Mouse (Mus musculus) thymus, adult 2 months (tissue): Measurements from ENCODE around the gene Kansl1l. TPM values are rescaled to one million over a fixed set of nuclear protein-coding genes. Genes with fewer than 3 reads are reported as not detected.

ENCODE experiments used
- DNase-seq: peaks from one replicate; pipeline ENCODE4 v3.0.0; 2021
- H3K27ac ChIP-seq: fragments of 200-500 bp; 2 replicates; pipeline ENCODE4 v1.5.1; 2012; ENCODE audit warnings: low read length, control low read depth; ENCODE audit not compliant: control insufficient read depth, insufficient read depth
- H3K27me3 ChIP-seq: fragments of 200-500 bp; 2 replicates; pipeline ENCODE4 v1.6.1; 2012; ENCODE audit warnings: mild to moderate bottlenecking, low read length, moderate library complexity, mixed read lengths; ENCODE audit not compliant: control insufficient read depth, insufficient read depth
- H3K36me3 ChIP-seq: fragments of 200-500 bp; 2 replicates; pipeline ENCODE4 v1.6.1; 2012; ENCODE audit warnings: mild to moderate bottlenecking, low read length, moderate library complexity; ENCODE audit not compliant: control insufficient read depth, insufficient read depth
- H3K4me1 ChIP-seq: fragments of 200-500 bp; replicated peaks from 2 replicates; pipeline ENCODE4 v1.6.1; 2012; ENCODE audit warnings: low read length; ENCODE audit not compliant: control insufficient read depth, insufficient read depth
- H3K4me3 ChIP-seq: fragments of 200-500 bp; 2 replicates; pipeline ENCODE4 v1.5.1; 2012; ENCODE audit warnings: mild to moderate bottlenecking, low read length, control low read depth, moderate library complexity; ENCODE audit not compliant: control insufficient read depth, insufficient read depth
- CTCF ChIP-seq: fragments of 200-500 bp; IDR thresholded peaks from 2 replicates; pipeline ENCODE4 v1.5.1; 2012; ENCODE audit warnings: mild to moderate bottlenecking, control low read depth, low read length, moderate library complexity, borderline replicate concordance; ENCODE audit not compliant: control insufficient read depth, poor library complexity, insufficient read depth; ENCODE audit errors: extremely low read depth
- POLR2A ChIP-seq: fragments of 200-500 bp; IDR thresholded peaks from 2 replicates; pipeline ENCODE4 v1.6.1; 2012; ENCODE audit warnings: mild to moderate bottlenecking, low read length, control low read depth, moderate library complexity; ENCODE audit not compliant: control insufficient read depth, poor library complexity, insufficient read depth; ENCODE audit errors: extremely low read depth
- WGBS: fragments of 180-500 bp; shearing (Covaris S2); methylation state at CpG from one replicate; pipeline ENCODE4 v1.1.7; 2018; 5-methylcytosine and 5-hydroxymethylcytosine counted together
- polyA plus RNA-seq: library from polyadenylated mRNA; depleted of rRNA; stranded (reverse); fragments of >200 nt; gene quantifications from 2 replicates; pipeline ENCODE4 v1.2.3, GENCODE M21; 2012

Kansl1l gene
- polyA plus RNA-seq, 1 experiment, result 13.1 TPM

DNA sequence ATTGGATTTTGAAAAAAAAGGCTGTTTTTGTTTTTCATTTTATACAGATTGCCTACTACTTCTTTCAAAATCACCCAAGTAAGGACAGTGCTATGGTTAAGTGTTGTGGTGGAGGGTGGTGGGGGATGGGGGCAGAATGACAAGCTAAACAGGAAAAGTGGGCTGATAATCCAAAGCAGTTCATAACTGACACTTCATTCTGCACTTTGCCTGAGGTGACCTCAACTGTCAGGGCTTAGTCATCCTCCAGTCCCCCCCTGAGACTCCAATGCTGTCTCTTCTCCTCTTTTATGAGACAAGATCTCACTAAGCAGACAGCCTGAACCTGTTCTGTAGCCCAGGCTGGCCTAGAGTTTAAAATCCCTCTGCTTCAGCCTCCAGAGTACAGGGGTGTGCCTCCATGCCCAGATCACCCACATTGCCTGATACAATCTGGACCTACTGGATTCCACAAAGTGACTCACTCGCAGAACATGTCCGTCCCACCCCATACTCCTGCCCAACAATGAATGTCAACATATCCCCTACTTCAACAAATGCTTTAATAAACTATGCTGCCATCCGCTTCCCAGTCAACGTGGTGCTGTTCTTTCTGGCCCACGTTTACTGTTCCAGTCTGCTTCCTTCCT lies 28.4 kb upstream of the Kansl1l start:
- 73% methylated on average over 5 of the region's 5 CpGs for WGBS
- Histone ChIP-seq H3K27me3 (no peaks in the 10 kb centered on the region), H3K36me3 (peaks cover 14% of the 10 kb centered on the region), H3K4me3 (no peak overlapping the region), H3K27ac (no peak overlapping the region), H3K4me1 (peaks cover 8% of the 10 kb centered on the region)
- no peak for DNase-seq
- TF ChIP-seq POLR2A (no peak), CTCF (no peak)

- Histone ChIP-seq H3K36me3 (peaks cover 5% of the 10 kb centered on the region), H3K27me3 (no peaks in the 10 kb centered on the region), H3K4me1 (peaks cover 8% of the 10 kb centered on the region), H3K4me3 (no peak overlapping the region), H3K27ac (no peak overlapping the region)
- WGBS, result 42% methylated on average over 10 of the region's 10 CpGs
- TF ChIP-seq POLR2A, result no peak
- no peak for TF ChIP-seq CTCF
- no peak for DNase-seq
Observed at GRCm38 (mm10) chr1:66841938-66842337, 24.6 kb upstream of the Kansl1l start.

DNA sequence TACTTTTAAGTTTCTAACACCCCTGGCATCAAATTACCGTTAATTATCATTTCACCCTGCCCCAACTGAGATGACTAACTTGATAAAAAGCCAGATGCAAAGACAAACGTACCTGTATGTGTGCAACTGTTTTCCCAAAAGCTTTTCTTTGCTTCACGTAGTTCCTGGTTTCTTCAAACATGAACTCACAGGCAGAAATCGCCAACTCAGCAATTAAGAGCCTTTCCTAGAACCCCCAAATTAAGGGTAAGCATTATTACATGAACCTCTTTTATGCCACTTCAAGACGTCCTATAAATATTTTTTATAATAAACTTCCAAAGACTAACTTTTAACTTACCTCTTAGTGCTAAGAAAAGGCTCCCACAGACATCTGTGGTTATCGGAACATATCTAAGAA lies 24.1 kb upstream of the Kansl1l start:
- no peak for TF ChIP-seq POLR2A
- peaks cover 5% of the 10 kb centered on the region for H3K36me3 ChIP-seq

GRCm38 (mm10) chr1:66839755-66840438 lies 22.5 kb upstream of the Kansl1l start:
- H3K36me3 ChIP-seq, result peaks cover 5% of the 10 kb centered on the region

More for the DNA sequence above, 24.1 kb upstream of the Kansl1l start:
- Histone ChIP-seq H3K27me3 (no peaks in the 10 kb centered on the region), H3K27ac (no peak overlapping the region), H3K4me1 (peaks cover 8% of the 10 kb centered on the region), H3K4me3 (no peak overlapping the region)
- WGBS, result 31% methylated on average over 6 of the region's 6 CpGs
- no peak for DNase-seq

DNA sequence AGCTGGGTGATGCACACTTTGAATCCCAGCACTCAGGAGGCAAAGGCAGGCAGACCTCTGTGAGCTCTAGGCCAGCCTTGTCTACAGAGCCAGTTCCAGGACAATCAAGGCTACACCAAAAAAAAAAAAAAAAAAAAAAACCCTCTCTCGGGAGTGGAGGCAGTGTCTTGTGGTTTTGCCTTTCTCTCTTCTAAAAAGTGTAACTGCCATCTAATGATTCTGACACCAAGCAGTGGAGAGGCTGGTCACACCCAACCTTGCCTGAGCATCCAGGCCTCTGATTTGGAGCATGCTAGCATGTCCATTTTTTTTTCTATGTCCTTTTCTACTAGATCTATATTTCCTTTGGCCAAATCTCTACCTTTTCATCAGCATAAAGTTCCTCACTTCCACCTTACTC lies 21.8 kb upstream of the Kansl1l start:
- Histone ChIP-seq H3K36me3 (peaks cover 5% of the 10 kb centered on the region), H3K4me1 (peaks cover 8% of the 10 kb centered on the region), H3K27ac (no peak overlapping the region), H3K27me3 (no peaks in the 10 kb centered on the region), H3K4me3 (no peak overlapping the region)
- TF ChIP-seq CTCF, result no peak
- no peak for TF ChIP-seq POLR2A
- DNase-seq, result no peak
- 6% methylated on average over 1 of the region's 1 CpGs for WGBS

More at GRCm38 (mm10) chr1:66839755-66840438, 22.5 kb upstream of the Kansl1l start:
- TF ChIP-seq CTCF (no peak), POLR2A (no peak)
- no peak overlapping the region for H3K27ac ChIP-seq
- peaks cover 8% of the 10 kb centered on the region for H3K4me1 ChIP-seq
- no peaks in the 10 kb centered on the region for H3K27me3 ChIP-seq
- no peak overlapping the region for H3K4me3 ChIP-seq
- DNase-seq, result no peak
- 94% methylated on average over 7 of the region's 7 CpGs for WGBS

GRCm38 (mm10) chr1:66838184-66839042 lies 21.1 kb upstream of the Kansl1l start:
- 62% methylated on average over 16 of the region's 16 CpGs for WGBS
- DNase-seq, result peak; percentile 86
- Histone ChIP-seq H3K27ac (no peak overlapping the region), H3K27me3 (no peaks in the 10 kb centered on the region), H3K36me3 (peaks cover 5% of the 10 kb centered on the region), H3K4me3 (no peak overlapping the region), H3K4me1 (peaks cover 8% of the 10 kb centered on the region)
- no peak for TF ChIP-seq POLR2A
- no peak for TF ChIP-seq CTCF
